ENCODE assay signal across 23 mouse cellular contexts in genomic region chr3:140127310-140127709, GRCm38 (mm10).
DNase-seq lines count a peak whose midpoint lies in the region; ATAC-seq and TF ChIP-seq lines count a peak whose summit lies in the region.
"Had no signal": no experiment of that assay in that cellular context is flagged by ENCODE, and none has a peak within 500 bp of the region (broad histone marks: within the 10 kb centered on the region; RNA-seq: fewer than 3 reads in every experiment).

No protein-coding gene starts in this region.

- no peak overlapping the region for H3K9ac ChIP-seq in hindbrain, embryonic 13.5 days
- H3K9ac ChIP-seq: hindbrain, embryonic 14.5 days; limb, embryonic 13.5 days; lung, embryonic 15.5 days; neural tube, embryonic 12.5 days had no signal

- H3K4me1 ChIP-seq in hindbrain, embryonic 13.5 days (replicated peaks): no peaks in the 10 kb centered on the region
- H3K4me1 ChIP-seq in hindbrain, embryonic 10.5 days (replicated peaks): no peaks in the 10 kb centered on the region
- H3K4me1 ChIP-seq: limb, embryonic 13.5 days; lung, embryonic 15.5 days; midbrain, embryonic 10.5 days; neural tube, embryonic 12.5 days had no signal

- H3K27ac ChIP-seq in hindbrain, embryonic 13.5 days: no peak overlapping the region
- no peak overlapping the region for H3K27ac ChIP-seq in hindbrain, embryonic 10.5 days
- H3K27ac ChIP-seq: hindbrain, embryonic 14.5 days; limb, embryonic 13.5 days; lung, embryonic 15.5 days; midbrain, embryonic 10.5 days; neural tube, embryonic 12.5 days had no signal

- ATAC-seq in hindbrain, embryonic 13.5 days (ENCODE audit: low FRiP score): 0 out of 2 replicates have a peak, but pooled peaks have one; percentile 52
- ATAC-seq: midbrain, embryonic 16.5 days had no signal

- 48% methylated on average over 3 of the region's 3 CpGs for WGBS in hindbrain, embryonic 13.5 days
- 75% methylated on average over 3 of the region's 3 CpGs for WGBS in hindbrain, embryonic 10.5 days

- DNase-seq in cerebellum, adult 11-12 months: peak; percentile 33
- DNase-seq in cerebellum, adult 11 months: no peak
- DNase-seq in hindbrain, embryonic 10.5 days (ENCODE audit: low spot score): no peak
- peak; percentile 58 for DNase-seq in brain, embryonic 14.5 days (ENCODE audit: low read depth)
- DNase-seq in retina, embryonic 14.5 days (ENCODE audit: low spot score): peak; percentile 9
- DNase-seq in kidney, postnatal 4 days: no peak
- DNase-seq: adrenal gland, postnatal 14 days; gastrocnemius, postnatal 10 days; heart, postnatal 14 days; kidney, adult 2 months; kidney, postnatal 36 days; thymus, adult 2 months; thymus, postnatal 36 days had no signal

- no peak overlapping the region for H3K4me3 ChIP-seq in hindbrain, embryonic 13.5 days
- no peak overlapping the region for H3K4me3 ChIP-seq in hindbrain, embryonic 10.5 days
- H3K4me3 ChIP-seq: limb, embryonic 13.5 days; lung, embryonic 15.5 days; midbrain, embryonic 10.5 days; myocyte; neural tube, embryonic 12.5 days had no signal

- TF ChIP-seq POLR2A in brain, embryonic 14.5 days (IDR thresholded peaks at IDR 0.05; ENCODE audit: borderline replicate concordance, extremely low read depth, insufficient read depth, insufficient read length, poor library complexity, severe bottlenecking): no peak

- no peaks in the 10 kb centered on the region for H3K36me3 ChIP-seq in hindbrain, embryonic 13.5 days
- no peaks in the 10 kb centered on the region for H3K36me3 ChIP-seq in hindbrain, embryonic 10.5 days
- H3K36me3 ChIP-seq: G1E; limb, embryonic 13.5 days; lung, embryonic 15.5 days; midbrain, embryonic 10.5 days; neural tube, embryonic 12.5 days had no signal

- H3K4me2 ChIP-seq in hindbrain, embryonic 13.5 days: no peak overlapping the region
- H3K4me2 ChIP-seq: hindbrain, embryonic 14.5 days; limb, embryonic 13.5 days; liver, embryonic 11.5 days; lung, embryonic 15.5 days; neural tube, embryonic 12.5 days had no signal

- no peak for TF ChIP-seq CTCF in brain, embryonic 14.5 days (IDR thresholded peaks at IDR 0.05; ENCODE audit: borderline replicate concordance, extremely low read depth, insufficient read depth, insufficient read length)

- no peaks in the 10 kb centered on the region for H3K27me3 ChIP-seq in hindbrain, embryonic 13.5 days
- no peaks in the 10 kb centered on the region for H3K27me3 ChIP-seq in hindbrain, embryonic 10.5 days (ENCODE audit: insufficient read depth, poor library complexity, severe bottlenecking)
- H3K27me3 ChIP-seq: limb, embryonic 13.5 days; lung, embryonic 15.5 days; neural tube, embryonic 12.5 days had no signal

- no peaks in the 10 kb centered on the region for H3K9me3 ChIP-seq in hindbrain, embryonic 13.5 days
- no peaks in the 10 kb centered on the region for H3K9me3 ChIP-seq in hindbrain, embryonic 10.5 days
- H3K9me3 ChIP-seq: G1E; limb, embryonic 13.5 days; lung, embryonic 15.5 days; midbrain, embryonic 10.5 days; neural tube, embryonic 12.5 days had no signal

Comparison
In these comparisons a context has a peak if more than half of its experiments do, and no peak if none do; other contexts are left out.
1. DNase-seq: peak in cerebellum, adult 11-12 months (single experiment), brain, embryonic 14.5 days (single experiment) and retina, embryonic 14.5 days (single experiment); none in cerebellum, adult 11 months (single experiment), hindbrain, embryonic 10.5 days (single experiment) and kidney, postnatal 4 days (0 of 2).